28 mouse cellular contexts compared by ENCODE assay signal in the genomic region with DNA sequence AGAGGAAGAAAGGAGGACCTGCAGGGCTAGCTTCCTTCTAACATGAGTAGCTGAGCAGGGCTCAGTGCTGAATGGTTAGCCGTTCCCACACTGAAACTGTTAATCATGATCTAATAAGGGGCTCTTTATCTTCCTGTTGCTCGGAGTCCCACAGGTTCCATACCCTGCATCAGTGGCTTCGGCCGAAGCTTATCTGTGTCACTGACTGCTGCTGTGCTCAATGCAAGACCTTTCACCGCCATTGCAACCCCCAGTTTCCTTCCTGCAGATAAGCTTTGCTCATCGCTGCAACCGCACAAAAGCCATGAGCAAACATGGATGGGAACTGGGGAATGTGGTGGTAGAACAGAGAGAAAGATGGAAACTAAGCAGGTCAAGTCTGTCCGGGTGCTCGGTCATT.
DNase-seq lines count a peak whose midpoint lies in the region; ATAC-seq lines count a peak whose summit lies in the region.
"Had no signal": no experiment of that assay in that cellular context is flagged by ENCODE, and none has a peak within 500 bp of the region (broad histone marks: within the 10 kb centered on the region; RNA-seq: fewer than 3 reads in every experiment).

No protein-coding gene starts in this region.

- no peak overlapping the region for H3K4me2 ChIP-seq in heart, embryonic 12.5 days
- H3K4me2 ChIP-seq: forebrain, embryonic 12.5 days; heart, embryonic 11.5 days; hindbrain, embryonic 15.5 days; limb, embryonic 12.5 days; liver, embryonic 13.5 days; midbrain, embryonic 12.5 days had no signal

- no peak overlapping the region for H3K4me3 ChIP-seq in heart, embryonic 12.5 days
- H3K4me3 ChIP-seq: erythroblast, embryonic 14.5 days; forebrain, embryonic 12.5 days; hindbrain, embryonic 10.5 days; hindbrain, embryonic 15.5 days; limb, embryonic 12.5 days; liver, embryonic 13.5 days; midbrain, embryonic 12.5 days had no signal

- ATAC-seq in cerebellum, adult (ENCODE audit: insufficient number of reproducible peaks, low FRiP score, low TSS enrichment) = peak; percentile 40; the same call in 1 of the 2 replicates
- ATAC-seq in hematopoietic stem cell, adult 5-6 weeks (replicated peaks in 1 of 2; ENCODE audit: insufficient read depth in 1 of 2, low FRiP score in 2 of 2, low TSS enrichment in 1 of 2, low read depth in 1 of 2, poor library complexity in 2 of 2, severe bottlenecking in 2 of 2) = peak; percentile 22 to 32; a peak in 2 of 4 replicates
- peak; percentile 68 for ATAC-seq in megakaryocyte progenitor cell, adult 5-6 weeks (replicated peaks; ENCODE audit: poor library complexity)
- ATAC-seq in heart, embryonic 12.5 days (ENCODE audit: insufficient number of reproducible peaks, low FRiP score) = no peak
- ATAC-seq: forebrain, postnatal 0 days; inflammation-experienced regulatory T-cells, adult 6 months had no signal

- WGBS in heart, embryonic 12.5 days = 29% methylated on average over 9 of the region's 9 CpGs

- no peak overlapping the region for H3K9ac ChIP-seq in heart, embryonic 12.5 days
- H3K9ac ChIP-seq: forebrain, embryonic 12.5 days; forebrain, postnatal 0 days; hindbrain, embryonic 15.5 days; limb, embryonic 12.5 days; liver, embryonic 13.5 days; midbrain, embryonic 12.5 days had no signal

- no peaks in the 10 kb centered on the region for H3K4me1 ChIP-seq in heart, embryonic 12.5 days (replicated peaks)
- H3K4me1 ChIP-seq: forebrain, embryonic 12.5 days; hindbrain, embryonic 10.5 days; hindbrain, embryonic 15.5 days; limb, embryonic 12.5 days; midbrain, embryonic 12.5 days had no signal

- no peaks in the 10 kb centered on the region for H3K36me3 ChIP-seq in heart, embryonic 12.5 days
- H3K36me3 ChIP-seq: forebrain, embryonic 12.5 days; hindbrain, embryonic 10.5 days; hindbrain, embryonic 15.5 days; limb, embryonic 12.5 days; liver, embryonic 13.5 days; midbrain, embryonic 12.5 days had no signal

- H3K27me3 ChIP-seq in heart, embryonic 12.5 days (replicated peaks) = no peaks in the 10 kb centered on the region
- H3K27me3 ChIP-seq: forebrain, embryonic 12.5 days; hindbrain, embryonic 15.5 days; limb, embryonic 12.5 days; liver, embryonic 13.5 days; midbrain, embryonic 12.5 days had no signal

- no peaks in the 10 kb centered on the region for H3K9me3 ChIP-seq in heart, embryonic 12.5 days (replicated peaks)
- H3K9me3 ChIP-seq: forebrain, embryonic 12.5 days; hindbrain, embryonic 10.5 days; limb, embryonic 12.5 days; liver, embryonic 13.5 days; midbrain, embryonic 12.5 days had no signal

- no peak overlapping the region for H3K27ac ChIP-seq in heart, embryonic 12.5 days (ENCODE audit: poor library complexity, severe bottlenecking)
- H3K27ac ChIP-seq: forebrain, embryonic 12.5 days; hindbrain, embryonic 10.5 days; hindbrain, embryonic 15.5 days; limb, embryonic 12.5 days; liver, embryonic 13.5 days; macrophage; midbrain, embryonic 12.5 days had no signal

- DNase-seq in cerebellum, adult 11-12 months = no peak
- DNase-seq in 416B (ENCODE audit: low read depth) = peak; percentile 16
- no peak for DNase-seq in frontal cortex, postnatal 25 days (ENCODE audit: low spot score in 2 of 2)
- DNase-seq: adrenal gland, postnatal 14 days; cerebellum, adult 18-20 months; cerebellum, postnatal 10 days; forebrain, postnatal 0 days; gastrocnemius, postnatal 14 days; heart, adult 11 months; kidney, adult 11 months; kidney, postnatal 14 days; liver, embryonic 13.5 days; lung, adult 2 months; lung, postnatal 10 days; right cerebral cortex, postnatal 14 days had no signal
